Mouse (Mus musculus) spleen, adult 2 months (tissue): ENCODE data around the gene Odf3l2. TPM values are rescaled to one million over a fixed set of nuclear protein-coding genes. Genes with fewer than 3 reads are reported as not detected.

Experiments used
- DNase-seq, 2 experiments: peaks; one replicate each; pipeline versions ENCODE4 v3.0.0 to v3.0.0-alpha.2; 2012 to 2021; ENCODE audit warnings: low spot score in 2 of 2, low read depth in 1 of 2
- H3K27ac ChIP-seq: fragments of 200-500 bp; 2 replicates; pipeline ENCODE4 v1.5.1; 2012; ENCODE audit warnings: low read length, inconsistent platforms; ENCODE audit not compliant: insufficient read depth
- H3K27me3 ChIP-seq: fragments of 200-500 bp; 2 replicates; pipeline ENCODE4 v1.6.1; 2012; ENCODE audit warnings: mild to moderate bottlenecking, moderate library complexity, low read length, inconsistent platforms; ENCODE audit not compliant: control insufficient read depth, insufficient read depth
- H3K36me3 ChIP-seq: fragments of 200-500 bp; 2 replicates; pipeline ENCODE4 v1.6.1; 2012; ENCODE audit warnings: mild to moderate bottlenecking, low read length, inconsistent platforms; ENCODE audit not compliant: control insufficient read depth, insufficient read depth
- H3K4me1 ChIP-seq: fragments of 200-500 bp; 2 replicates; pipeline ENCODE4 v1.6.1; 2011; ENCODE audit warnings: inconsistent platforms; ENCODE audit not compliant: control insufficient read depth, insufficient read depth, insufficient read length
- H3K4me3 ChIP-seq: fragments of 200-500 bp; 2 replicates; pipeline ENCODE4 v1.5.1; 2011; ENCODE audit warnings: mild to moderate bottlenecking, inconsistent platforms; ENCODE audit not compliant: insufficient read depth, insufficient read length; ENCODE audit errors: extremely low read depth
- CTCF ChIP-seq: fragments of 200-500 bp; IDR thresholded peaks from 2 replicates; pipeline ENCODE4 v1.5.1; 2011; ENCODE audit warnings: mild to moderate bottlenecking, inconsistent platforms; ENCODE audit not compliant: insufficient read depth, insufficient read length, insufficient replicate concordance; ENCODE audit errors: extremely low read depth
- POLR2A ChIP-seq: fragments of 200-500 bp; IDR thresholded peaks from 2 replicates; pipeline ENCODE4 v1.6.1; 2011; ENCODE audit warnings: low read depth, low read length, inconsistent platforms
- WGBS: fragments of 180-500 bp; shearing (Covaris S2); methylation state at CpG from one replicate; pipeline ENCODE4 v1.1.7; 2018; 5-methylcytosine and 5-hydroxymethylcytosine counted together
- polyA plus RNA-seq: library from polyadenylated mRNA; depleted of rRNA; stranded (reverse); fragments of >200 nt; gene quantifications from 2 replicates; pipeline ENCODE4 v1.2.3, GENCODE M21; 2012; rRNA removed

Gene Odf3l2
- polyA plus RNA-seq, 1 experiment: not detected

- TF ChIP-seq CTCF (no peak), POLR2A (no peak)
- no peaks in the 10 kb centered on the region for H3K4me1 ChIP-seq
- H3K27ac ChIP-seq: no peak overlapping the region
- no peaks in the 10 kb centered on the region for H3K36me3 ChIP-seq
- no peaks in the 10 kb centered on the region for H3K27me3 ChIP-seq
- DNase-seq: no peak
- H3K4me3 ChIP-seq: no peak overlapping the region
- 20% methylated on average over 13 of the region's 13 CpGs for WGBS
These were observed 48.2 kb downstream of the Odf3l2 start for GRCm38 (mm10) chr10:79597051-79597935.

DNA sequence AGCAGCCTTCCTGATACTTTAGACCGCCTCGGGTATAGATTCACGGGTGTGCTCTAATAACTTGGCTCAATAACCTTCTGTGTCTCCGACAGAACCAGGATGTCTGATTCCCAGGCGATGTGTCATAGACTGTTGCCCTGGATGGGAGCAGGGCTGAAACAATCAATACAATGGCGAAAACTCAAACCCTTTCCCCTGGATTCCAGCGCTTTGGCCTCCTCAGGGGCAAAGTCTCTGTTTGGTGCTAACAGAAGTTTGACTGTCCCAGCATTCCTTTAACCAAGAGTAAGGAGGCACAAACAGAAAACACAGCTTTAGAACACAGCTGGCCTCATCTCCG, 50.0 kb downstream of the Odf3l2 start:
- no peak for TF ChIP-seq CTCF
- no peak for TF ChIP-seq POLR2A
- Histone ChIP-seq H3K4me1 (no peaks in the 10 kb centered on the region), H3K36me3 (no peaks in the 10 kb centered on the region), H3K27me3 (no peaks in the 10 kb centered on the region), H3K4me3 (no peak overlapping the region), H3K27ac (no peak overlapping the region)
- no peak for DNase-seq
- 67% methylated on average over 8 of the region's 8 CpGs for WGBS

DNA sequence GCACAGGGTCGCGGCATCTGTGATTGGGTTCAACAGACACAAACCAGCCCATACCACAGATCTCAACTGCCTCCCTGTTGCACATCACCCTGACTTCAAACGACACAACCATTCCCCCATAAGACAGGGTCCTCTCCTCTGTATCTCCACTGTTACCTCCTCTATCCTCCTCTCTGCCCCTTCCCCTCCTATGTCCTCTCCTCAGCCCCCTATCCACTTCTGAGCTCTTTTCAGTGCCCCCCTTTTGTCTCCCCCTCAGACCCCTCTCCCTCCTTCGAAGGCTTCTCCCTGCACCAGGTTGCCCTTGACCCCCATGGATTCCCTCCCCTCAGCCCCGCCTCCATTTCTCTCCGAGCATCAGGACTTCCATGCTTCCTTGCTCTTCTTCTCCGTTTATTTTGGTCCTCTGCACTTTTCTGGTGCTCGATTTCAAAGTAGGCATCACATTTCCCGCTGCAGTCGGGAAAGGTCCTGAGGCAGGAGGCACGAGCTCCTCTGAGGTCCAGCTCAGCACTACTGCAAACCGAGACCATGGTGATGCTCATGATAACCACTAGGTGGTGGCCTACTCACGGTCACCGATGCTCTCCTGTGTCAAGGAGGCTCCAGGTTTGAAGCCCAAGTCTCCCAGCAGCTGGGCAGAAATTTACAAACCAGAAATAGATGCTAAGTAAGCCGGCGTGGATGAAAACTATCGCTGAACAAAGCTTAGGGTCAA, 50.5 kb downstream of the Odf3l2 start:
- H3K4me1 ChIP-seq: no peaks in the 10 kb centered on the region
- no peak overlapping the region for H3K27ac ChIP-seq
- no peaks in the 10 kb centered on the region for H3K36me3 ChIP-seq
- WGBS: 16% methylated on average over 17 of the region's 17 CpGs
- TF ChIP-seq CTCF (peak; percentile 81; the same call in 1 of the 2 replicates), POLR2A (no peak)
- no peaks in the 10 kb centered on the region for H3K27me3 ChIP-seq
- no peak overlapping the region for H3K4me3 ChIP-seq
- peak; percentile 14 to 24 for DNase-seq

DNA sequence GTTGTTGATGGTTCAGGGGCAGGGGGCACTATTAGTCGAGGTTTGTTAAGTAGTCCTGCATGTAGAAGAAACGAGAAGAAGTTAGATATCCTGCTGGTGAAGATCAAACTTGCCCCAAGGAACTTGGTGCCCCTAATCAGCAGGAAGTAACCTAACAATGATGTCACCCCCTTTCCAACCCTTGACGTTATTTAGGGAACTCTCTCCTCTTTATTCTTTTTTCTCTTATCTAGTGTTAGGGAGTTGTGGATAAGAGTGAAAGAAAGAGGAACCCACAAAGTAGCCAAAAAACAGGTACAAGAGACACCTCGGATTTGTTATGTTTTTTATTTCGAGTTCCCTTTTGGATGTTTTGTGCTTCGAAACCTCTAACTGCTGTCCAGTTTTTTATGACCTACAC, 51.4 kb downstream of the Odf3l2 start:
- H3K27me3 ChIP-seq: no peaks in the 10 kb centered on the region
- no peaks in the 10 kb centered on the region for H3K36me3 ChIP-seq
- H3K27ac ChIP-seq: no peak overlapping the region
- H3K4me1 ChIP-seq: no peaks in the 10 kb centered on the region
- no peak overlapping the region for H3K4me3 ChIP-seq
- WGBS: 26% methylated on average over 6 of the region's 6 CpGs
- no peak for DNase-seq
- TF ChIP-seq CTCF (no peak), POLR2A (no peak)

GRCm38 (mm10) chr10:79590702-79591101, 54.8 kb downstream of the Odf3l2 start:
- H3K36me3 ChIP-seq: no peaks in the 10 kb centered on the region
- H3K4me1 ChIP-seq: no peaks in the 10 kb centered on the region
- H3K27me3 ChIP-seq: no peaks in the 10 kb centered on the region
- no peak overlapping the region for H3K4me3 ChIP-seq
- 70% methylated on average over 1 of the region's 1 CpGs for WGBS
- H3K27ac ChIP-seq: no peak overlapping the region
- TF ChIP-seq POLR2A (no peak), CTCF (no peak)
- DNase-seq: no peak

Other genes starting within 250 kb of the Odf3l2 start
- gene Vmn2r83, start 177.0 kb downstream of the Odf3l2 start, polyA plus RNA-seq: not detected in 2 replicates
- gene Plpp2, start 111.9 kb downstream of the Odf3l2 start, polyA plus RNA-seq: 6.7 and 8.9 TPM in 2 replicates
- 63.7 and 92.1 TPM in 2 replicates for gene Mier2, start 90.5 kb downstream of the Odf3l2 start, polyA plus RNA-seq
- 0.18 and 0.72 TPM in 2 replicates for gene Theg, start 58.4 kb downstream of the Odf3l2 start, polyA plus RNA-seq
- gene C2cd4c, start 31.7 kb downstream of the Odf3l2 start, polyA plus RNA-seq: not detected in 2 replicates
- gene Shc2, start 7.8 kb downstream of the Odf3l2 start, polyA plus RNA-seq: 1.0 and 1.3 TPM in 2 replicates
- gene Madcam1, start 18.8 kb upstream of the Odf3l2 start, polyA plus RNA-seq: 22.0 and 33.9 TPM in 2 replicates
- gene Tpgs1, start 23.6 kb upstream of the Odf3l2 start, polyA plus RNA-seq: 47.9 and 77.7 TPM in 2 replicates
- 119 and 143 TPM in 2 replicates for gene Cdc34, start 36.5 kb upstream of the Odf3l2 start, polyA plus RNA-seq
- gene Gzmm, start 43.3 kb upstream of the Odf3l2 start, polyA plus RNA-seq: 1.7 and 1.8 TPM in 2 replicates
- 208 and 255 TPM in 2 replicates for gene Bsg, start 58.8 kb upstream of the Odf3l2 start, polyA plus RNA-seq
- 0.77 and 1.5 TPM in 2 replicates for gene Hcn2, start 70.9 kb upstream of the Odf3l2 start, polyA plus RNA-seq
- 60.5 and 62.5 TPM in 2 replicates for gene Polrmt, start 100.8 kb upstream of the Odf3l2 start, polyA plus RNA-seq
- not detected in 2 replicates for gene Fgf22, start 109.3 kb upstream of the Odf3l2 start, polyA plus RNA-seq
- 122 and 217 TPM in 2 replicates for gene Rnf126, start 121.2 kb upstream of the Odf3l2 start, polyA plus RNA-seq
- 5.8 and 10.9 TPM in 2 replicates for gene Fstl3, start 131.5 kb upstream of the Odf3l2 start, polyA plus RNA-seq
- gene Prss57, start 145.2 kb upstream of the Odf3l2 start, polyA plus RNA-seq: 1.4 and 1.6 TPM in 2 replicates
- gene Palm, start 147.8 kb upstream of the Odf3l2 start, polyA plus RNA-seq: 9.2 and 14.6 TPM in 2 replicates
- 0.07 and 0.18 TPM in 2 replicates for gene Misp, start 175.3 kb upstream of the Odf3l2 start, polyA plus RNA-seq
- gene Ptbp1, start 208.7 kb upstream of the Odf3l2 start, polyA plus RNA-seq: 251 and 315 TPM in 2 replicates
- gene Prtn3, start 228.7 kb upstream of the Odf3l2 start, polyA plus RNA-seq: 25.6 and 39.2 TPM in 2 replicates
- 3.6 and 4.0 TPM in 2 replicates for gene Plppr3, start 228.9 kb upstream of the Odf3l2 start, polyA plus RNA-seq
- 33.0 and 61.9 TPM in 2 replicates for gene Elane, start 240.5 kb upstream of the Odf3l2 start, polyA plus RNA-seq
- 71.5 and 138 TPM in 2 replicates for gene Cfd, start 245.1 kb upstream of the Odf3l2 start, polyA plus RNA-seq